Mouse (Mus musculus) midbrain, embryonic 16.5 days (tissue): ENCODE measurements at regions not wholly inside any gene's neighbourhood (a gene's known extent, or its start where the extent isn't known, plus 50 kb on each side); places are given as distances from the start of the nearest gene placed in this dataset.

ENCODE experiments used
- ATAC-seq: fragments of 200-750 bp; cut with Nextera tagmentation; 2 replicates; pipeline ENCODE4 v1.8.0; 2017; ENCODE audit warnings: moderate TSS enrichment
- H3K27ac ChIP-seq: fragments of 300-500 bp; sonication (generic); 2 replicates; pipeline ENCODE4 v1.5.1; 2014; ENCODE audit warnings: mild to moderate bottlenecking, low read length, mixed read lengths
- H3K27me3 ChIP-seq: fragments of 300-500 bp; sonication (generic); 2 replicates; pipeline ENCODE4 v1.6.1; 2014; ENCODE audit warnings: low read depth, low read length, mixed read lengths; ENCODE audit not compliant: control insufficient read depth, insufficient read depth
- H3K36me3 ChIP-seq: fragments of 300-500 bp; sonication (generic); 2 replicates; pipeline ENCODE4 v1.6.1; 2014; ENCODE audit warnings: mild to moderate bottlenecking, low read length, moderate library complexity, mixed read lengths; ENCODE audit not compliant: control insufficient read depth, insufficient read depth
- H3K4me1 ChIP-seq: fragments of 300-500 bp; sonication (generic); 2 replicates; pipeline ENCODE4 v1.6.1; 2014; ENCODE audit warnings: mild to moderate bottlenecking, low read length, mixed read lengths; ENCODE audit not compliant: control insufficient read depth, insufficient read depth
- H3K4me2 ChIP-seq: fragments of 300-500 bp; sonication (generic); 2 replicates; pipeline ENCODE4 v1.6.1; 2014; ENCODE audit warnings: mild to moderate bottlenecking, low read length, mixed read lengths
- H3K4me3 ChIP-seq: fragments of 300-500 bp; sonication (generic); 2 replicates; pipeline ENCODE4 v1.5.1; 2014; ENCODE audit warnings: low read depth, mild to moderate bottlenecking, low read length, moderate library complexity, mixed read lengths
- H3K9ac ChIP-seq: fragments of 300-500 bp; sonication (generic); 2 replicates; pipeline ENCODE4 v1.6.1; 2014; ENCODE audit warnings: low read depth, low read length, mixed read lengths
- H3K9me3 ChIP-seq: fragments of 300-500 bp; sonication (generic); replicated peaks from 2 replicates; pipeline ENCODE4 v1.6.1; 2014; ENCODE audit warnings: mild to moderate bottlenecking, low read length, mixed read lengths; ENCODE audit not compliant: control insufficient read depth, poor library complexity, severe bottlenecking
- WGBS: fragments of 180-500 bp; shearing (Covaris S2); extraction: QIAGEN DNeasy Blood & Tissue Kit; methylation state at CpG from one replicate; pipeline ENCODE4 v1.1.7; 2014; 5-methylcytosine and 5-hydroxymethylcytosine counted together

- Histone ChIP-seq H3K27me3 (no peaks in the 10 kb centered on the region), H3K4me1 (no peaks in the 10 kb centered on the region), H3K36me3 (no peaks in the 10 kb centered on the region), H3K9ac (no peak overlapping the region), H3K4me2 (no peak overlapping the region), H3K27ac (no peak overlapping the region), H3K9me3 (no peaks in the 10 kb centered on the region), H3K4me3 (no peak overlapping the region)
- no peak for ATAC-seq
- WGBS: 94% methylated on average over 3 of the region's 3 CpGs
Observed at GRCm38 (mm10) chr3:100365354-100365945, 123.7 kb downstream of the Tent5c start.

- no peak overlapping the region for H3K27ac ChIP-seq
- no peaks in the 10 kb centered on the region for H3K9me3 ChIP-seq
- H3K4me3 ChIP-seq: no peak overlapping the region
- no peaks in the 10 kb centered on the region for H3K27me3 ChIP-seq
- H3K4me2 ChIP-seq: no peak overlapping the region
- ATAC-seq: no peak
- no peaks in the 10 kb centered on the region for H3K36me3 ChIP-seq
- no peaks in the 10 kb centered on the region for H3K4me1 ChIP-seq
- no peak overlapping the region for H3K9ac ChIP-seq
- 93% methylated on average over 2 of the region's 2 CpGs for WGBS
Observed at GRCm38 (mm10) chr3:100364706-100365105, 124.4 kb downstream of the Tent5c start.

- Histone ChIP-seq H3K27ac (no peak overlapping the region), H3K4me1 (peaks cover 2% of the 10 kb centered on the region; the same call in 1 of the 2 replicates), H3K4me3 (no peak overlapping the region), H3K36me3 (no peaks in the 10 kb centered on the region), H3K4me2 (no peak overlapping the region), H3K9ac (no peak overlapping the region), H3K27me3 (no peaks in the 10 kb centered on the region), H3K9me3 (no peaks in the 10 kb centered on the region)
- no peak for ATAC-seq
- 87% methylated on average over 3 of the region's 3 CpGs for WGBS
Observed at GRCm38 (mm10) chr3:100362983-100363382, 126.1 kb downstream of the Tent5c start.

GRCm38 (mm10) chr3:100360019-100360418, 129.1 kb downstream of the Tent5c start:
- Histone ChIP-seq H3K4me3 (no peak overlapping the region), H3K9ac (no peak overlapping the region), H3K4me1 (peaks cover 2% of the 10 kb centered on the region; the same call in 1 of the 2 replicates), H3K27ac (no peak overlapping the region), H3K27me3 (no peaks in the 10 kb centered on the region), H3K4me2 (no peak overlapping the region), H3K36me3 (no peaks in the 10 kb centered on the region), H3K9me3 (no peaks in the 10 kb centered on the region)
- 85% methylated on average over 3 of the region's 3 CpGs for WGBS
- ATAC-seq: no peak

- 17% methylated on average over 8 of the region's 8 CpGs for WGBS
- Histone ChIP-seq H3K4me1 (peaks cover 2% of the 10 kb centered on the region; the same call in 1 of the 2 replicates), H3K36me3 (no peaks in the 10 kb centered on the region), H3K4me3 (peak overlapping the region; percentile 24), H3K4me2 (peak overlapping the region; percentile 58), H3K27me3 (no peaks in the 10 kb centered on the region), H3K27ac (no peak overlapping the region), H3K9ac (peak overlapping the region; percentile 56), H3K9me3 (no peaks in the 10 kb centered on the region)
- peak; percentile 94 for ATAC-seq
Observed at GRCm38 (mm10) chr3:100359036-100359435, 130.1 kb downstream of the Tent5c start.

GRCm38 (mm10) chr3:100333478-100333877, 155.6 kb downstream of the Tent5c start:
- Histone ChIP-seq H3K27ac (no peak overlapping the region), H3K4me1 (no peaks in the 10 kb centered on the region), H3K9me3 (no peaks in the 10 kb centered on the region), H3K27me3 (no peaks in the 10 kb centered on the region), H3K36me3 (no peaks in the 10 kb centered on the region), H3K9ac (no peak overlapping the region), H3K4me3 (no peak overlapping the region), H3K4me2 (no peak overlapping the region)
- 85% methylated on average over 2 of the region's 2 CpGs for WGBS
- ATAC-seq: no peak

GRCm38 (mm10) chr3:100318357-100318756, 156.2 kb upstream of the Wdr3 start:
- Histone ChIP-seq H3K4me2 (no peak overlapping the region), H3K4me1 (no peaks in the 10 kb centered on the region), H3K4me3 (no peak overlapping the region), H3K9ac (no peak overlapping the region), H3K27me3 (no peaks in the 10 kb centered on the region), H3K9me3 (0 out of 2 replicates have a peak, but pooled peaks cover 2% of the 10 kb centered on the region), H3K27ac (no peak overlapping the region), H3K36me3 (no peaks in the 10 kb centered on the region)
- ATAC-seq: no peak

- WGBS: 94% methylated on average over 1 of the region's 1 CpGs
- no peak for ATAC-seq
- H3K36me3 ChIP-seq: no peaks in the 10 kb centered on the region
- H3K27me3 ChIP-seq: no peaks in the 10 kb centered on the region
- H3K9me3 ChIP-seq: no peaks in the 10 kb centered on the region
- no peak overlapping the region for H3K9ac ChIP-seq
- H3K4me3 ChIP-seq: no peak overlapping the region
- H3K4me2 ChIP-seq: no peak overlapping the region
- no peaks in the 10 kb centered on the region for H3K4me1 ChIP-seq
- H3K27ac ChIP-seq: no peak overlapping the region
Observed at GRCm38 (mm10) chr3:100287818-100288217, 125.6 kb upstream of the Wdr3 start.

- H3K27me3 ChIP-seq: no peaks in the 10 kb centered on the region
- no peak overlapping the region for H3K4me3 ChIP-seq
- H3K9ac ChIP-seq: no peak overlapping the region
- no peak overlapping the region for H3K4me2 ChIP-seq
- ATAC-seq: no peak
- H3K36me3 ChIP-seq: no peaks in the 10 kb centered on the region
- H3K4me1 ChIP-seq: no peaks in the 10 kb centered on the region
- H3K27ac ChIP-seq: no peak overlapping the region
- no peaks in the 10 kb centered on the region for H3K9me3 ChIP-seq
Observed at GRCm38 (mm10) chr3:100266976-100267375, 104.8 kb upstream of the Wdr3 start.
